Mouse (Mus musculus): ENCODE data around the gene Wapl. TPM values are rescaled to one million over a fixed set of nuclear protein-coding genes. Genes with fewer than 3 reads are reported as not detected.

The Wapl gene
- total RNA-seq, 2 experiments from 2014 or later: 32.8 to 36.0 TPM

DNA sequence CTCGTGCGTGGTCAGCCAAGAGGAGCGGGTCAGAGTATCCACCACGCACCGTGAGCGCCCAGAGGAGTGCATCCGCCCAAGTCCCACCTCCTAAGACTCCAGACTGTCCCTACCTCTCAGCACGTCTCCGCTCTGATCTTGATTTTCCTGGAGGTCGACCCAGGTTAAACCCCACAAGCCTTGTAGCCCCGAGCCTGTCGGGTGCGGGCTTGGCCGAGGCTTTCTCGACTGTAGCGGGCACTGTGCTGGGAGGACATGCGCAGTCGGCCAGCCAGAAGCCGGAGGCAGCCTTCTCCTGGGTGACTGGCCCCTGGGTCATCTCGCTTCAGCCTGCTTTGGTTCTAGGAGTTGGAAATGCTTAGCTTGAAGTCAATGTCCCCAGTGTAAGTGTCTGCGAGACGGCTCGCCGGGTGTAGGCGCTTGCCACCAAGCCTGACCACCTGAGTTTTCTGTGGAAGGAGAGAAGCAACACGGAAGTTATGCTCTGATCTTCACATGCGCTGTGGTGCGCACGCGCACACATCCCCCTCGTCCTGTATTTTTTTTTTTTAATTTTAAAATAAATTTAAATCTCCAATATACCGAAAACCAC, 95.9 kb downstream of the Wapl start:
- intact Hi-C loops (cut with DNase I): loop anchor here (1.0 to 5.0 kb wide), 3 partner anchors 8 to 149 kb away; no protein-coding TSS in a partner anchor
- no peak for DNase-seq (ENCODE audit: low spot score)

DNA sequence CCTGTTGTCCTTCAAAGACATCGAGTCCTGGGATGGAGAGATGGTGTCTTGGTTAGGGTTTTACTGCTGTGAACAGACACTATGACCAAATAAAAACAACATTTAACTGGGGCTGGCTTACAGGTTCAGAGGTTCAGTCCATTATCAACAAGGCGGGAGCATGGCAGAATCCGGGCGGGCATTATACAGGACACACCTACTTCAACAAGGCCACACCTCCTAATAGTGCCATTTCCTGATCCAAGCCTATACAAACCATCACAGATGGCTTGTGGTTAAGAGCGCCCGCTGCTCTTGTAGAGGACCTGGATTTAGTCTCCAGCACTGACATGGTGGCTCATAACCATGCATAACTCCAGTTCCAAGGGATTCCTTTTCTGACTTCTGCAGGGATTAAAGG, 96.7 kb downstream of the Wapl start:
- intact Hi-C loops (cut with DNase I): no loop called here
- DNase-seq (ENCODE audit: low spot score): no peak

DNA sequence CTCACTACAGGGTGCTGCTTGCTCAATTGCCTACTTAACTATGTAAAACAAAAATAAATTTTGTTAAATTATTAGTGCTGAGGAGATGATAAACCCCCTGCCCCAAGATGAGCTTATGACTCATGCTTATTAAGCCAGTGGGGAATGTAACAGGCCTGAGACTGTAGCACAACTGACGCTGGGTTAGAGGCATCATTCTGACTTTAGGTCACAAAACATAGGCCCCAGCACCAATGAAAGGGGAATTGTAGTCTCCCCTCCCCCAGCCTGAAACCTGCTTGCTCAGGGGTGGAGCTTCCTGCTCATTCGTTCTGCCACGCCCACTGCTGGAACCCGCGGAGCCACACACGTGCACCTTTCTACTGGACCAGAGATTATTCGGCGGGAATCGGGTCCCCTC, 97.9 kb downstream of the Wapl start:
- intact Hi-C loops (cut with DNase I): no loop called here

DNA sequence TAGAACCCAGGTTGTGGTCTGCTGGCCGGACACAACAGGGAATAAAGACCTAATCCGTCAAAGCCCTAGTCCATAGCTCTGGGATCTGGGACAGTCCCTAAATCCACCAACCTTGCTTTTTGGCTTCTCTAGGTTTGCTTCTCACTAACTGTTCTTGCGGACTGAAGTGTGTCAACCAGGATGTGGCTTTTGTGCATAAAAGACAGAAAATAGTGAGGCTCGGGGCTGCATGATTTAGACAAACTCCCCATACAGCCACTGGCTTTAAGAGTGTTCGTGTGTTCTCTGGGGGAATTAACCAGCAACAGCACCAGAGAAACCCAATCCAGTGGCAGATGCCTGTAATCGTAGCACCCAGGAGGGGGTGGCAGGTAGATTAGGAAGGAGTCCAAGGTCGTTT, 98.4 kb downstream of the Wapl start:
- intact Hi-C loops (cut with DNase I): no loop called here
- DNase-seq (ENCODE audit: low spot score): no peak

More for the DNA sequence above, 97.9 kb downstream of the Wapl start:
- no peak for DNase-seq (ENCODE audit: low spot score)

DNA sequence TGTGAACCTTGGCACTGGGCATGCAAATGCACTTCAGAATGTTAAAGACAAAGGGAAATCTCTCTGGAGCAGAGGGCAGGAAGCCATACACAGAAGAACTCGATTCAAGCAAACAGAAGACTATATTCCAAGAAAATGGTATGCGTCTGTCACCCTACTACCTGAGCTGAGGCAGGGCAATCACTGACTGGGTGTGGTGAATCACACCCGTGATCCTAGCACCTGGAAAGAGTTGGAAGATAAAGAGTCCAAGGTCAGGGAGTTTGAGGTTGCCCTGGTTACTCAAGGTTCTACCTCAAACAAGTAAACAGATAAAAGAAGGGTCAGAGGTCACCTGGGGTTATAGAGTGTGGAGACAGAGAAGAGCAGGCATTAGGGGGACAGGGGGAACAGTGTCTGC, 100.0 kb downstream of the Wapl start:
- intact Hi-C loops (cut with DNase I): no loop called here
- no peak for DNase-seq (ENCODE audit: low spot score)

DNA sequence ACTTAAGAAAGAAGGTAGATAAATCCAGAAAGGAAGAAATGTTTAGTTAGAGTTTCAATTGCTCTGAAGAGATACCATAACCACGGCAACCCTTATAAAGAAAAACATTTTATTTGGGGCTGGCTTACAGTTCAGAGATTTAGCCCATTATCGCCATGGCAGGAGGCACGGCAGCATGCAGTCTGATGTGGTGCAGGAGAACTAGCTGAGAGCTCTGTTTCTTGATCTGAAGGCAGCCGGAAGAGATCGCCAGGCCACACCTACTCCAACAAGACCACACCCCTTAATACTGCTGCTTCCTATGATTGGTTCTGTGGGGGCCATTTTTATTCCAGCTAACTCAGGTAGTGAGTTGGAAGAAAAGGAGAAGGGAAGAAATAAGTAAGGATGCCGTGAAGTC, 100.5 kb downstream of the Wapl start:
- intact Hi-C loops (cut with DNase I): no loop called here
- no peak for DNase-seq (ENCODE audit: low spot score)

DNA sequence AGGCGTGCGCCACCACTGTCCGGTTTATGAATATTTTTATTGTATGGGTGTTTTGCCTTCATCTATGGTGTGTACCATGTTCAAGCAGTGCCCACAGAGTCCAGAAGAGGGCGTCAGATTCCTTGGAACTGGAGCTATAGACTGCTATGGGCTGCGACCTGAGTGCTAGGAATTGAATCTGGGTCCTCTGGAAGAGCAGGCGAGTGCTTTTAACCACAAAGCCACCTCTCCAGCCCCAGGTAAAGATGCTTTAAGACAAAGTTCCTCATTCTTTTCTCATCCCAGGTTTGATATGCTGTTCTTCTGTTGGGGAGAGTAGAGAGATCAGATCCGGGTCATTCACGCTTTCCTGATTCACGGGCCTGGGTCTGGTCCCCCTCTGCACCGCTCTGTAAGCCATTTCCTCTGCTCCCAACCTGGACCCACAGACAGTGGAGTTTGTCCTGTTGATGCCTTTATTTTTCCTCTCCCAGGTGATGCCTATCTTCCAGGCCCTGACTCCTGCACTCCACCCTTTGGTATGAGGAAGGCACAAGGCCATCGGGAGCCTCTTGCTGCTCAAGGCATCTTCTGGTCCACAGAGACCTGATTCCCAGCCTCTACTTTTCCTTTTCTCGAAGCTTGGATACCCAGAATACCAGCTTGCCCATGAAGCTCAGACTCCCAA, 103.1 kb downstream of the Wapl start:
- no peak for DNase-seq (ENCODE audit: low spot score)

DNA sequence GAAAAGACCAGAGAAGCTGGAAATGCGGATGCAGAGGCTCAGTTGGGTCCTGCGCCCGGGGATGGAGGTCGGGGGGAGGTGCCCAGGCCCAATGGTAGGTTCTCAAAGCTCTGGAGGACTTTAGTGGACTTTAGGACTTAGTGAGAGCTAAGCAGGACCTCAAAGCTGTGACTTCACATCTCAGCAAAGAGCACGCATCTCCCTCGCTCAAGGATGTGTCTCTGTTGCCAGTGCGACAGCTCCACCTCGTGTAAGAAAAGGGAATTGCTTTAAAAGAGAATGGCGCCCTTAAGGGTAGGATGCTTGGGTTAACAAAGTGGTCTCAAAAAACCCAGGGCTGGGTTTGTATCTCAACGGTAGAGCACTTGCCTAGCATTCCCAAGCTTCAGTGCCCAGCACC, 104.1 kb downstream of the Wapl start:
- no peak for DNase-seq (ENCODE audit: low spot score)
- intact Hi-C loops (cut with DNase I): loop anchor here (1.0 kb wide), 2 partner anchors 9 to 162 kb away; no protein-coding TSS in a partner anchor

More for the DNA sequence above, 103.1 kb downstream of the Wapl start:
- intact Hi-C loops (cut with DNase I): loop anchor here (1.0 kb wide), 1 partner anchor 8 kb away; no protein-coding TSS in a partner anchor

DNA sequence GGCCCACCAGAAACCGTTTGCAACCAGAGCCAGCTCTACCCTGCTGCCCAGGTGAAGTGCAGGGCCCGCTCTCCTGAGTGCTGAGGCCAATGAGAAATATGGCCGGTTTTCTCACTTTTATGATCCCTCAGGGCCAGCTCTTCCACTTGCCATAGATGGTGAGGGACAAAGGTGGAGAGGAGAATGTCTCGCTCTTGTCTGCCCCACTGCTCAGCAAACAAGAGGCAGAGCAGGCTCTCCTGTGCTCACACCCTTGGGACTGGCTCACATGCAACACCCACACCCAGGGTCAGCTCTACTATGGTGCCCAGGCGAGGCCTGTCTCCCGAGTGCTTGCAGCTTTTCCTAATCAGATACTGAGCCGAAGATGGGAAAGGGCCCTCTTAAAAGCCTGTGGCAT, 105.0 kb downstream of the Wapl start:
- no peak for DNase-seq (ENCODE audit: low spot score)
- intact Hi-C loops (cut with DNase I): loop anchor here (1.0 kb wide), 1 partner anchor 162 kb away; no protein-coding TSS in a partner anchor

DNA sequence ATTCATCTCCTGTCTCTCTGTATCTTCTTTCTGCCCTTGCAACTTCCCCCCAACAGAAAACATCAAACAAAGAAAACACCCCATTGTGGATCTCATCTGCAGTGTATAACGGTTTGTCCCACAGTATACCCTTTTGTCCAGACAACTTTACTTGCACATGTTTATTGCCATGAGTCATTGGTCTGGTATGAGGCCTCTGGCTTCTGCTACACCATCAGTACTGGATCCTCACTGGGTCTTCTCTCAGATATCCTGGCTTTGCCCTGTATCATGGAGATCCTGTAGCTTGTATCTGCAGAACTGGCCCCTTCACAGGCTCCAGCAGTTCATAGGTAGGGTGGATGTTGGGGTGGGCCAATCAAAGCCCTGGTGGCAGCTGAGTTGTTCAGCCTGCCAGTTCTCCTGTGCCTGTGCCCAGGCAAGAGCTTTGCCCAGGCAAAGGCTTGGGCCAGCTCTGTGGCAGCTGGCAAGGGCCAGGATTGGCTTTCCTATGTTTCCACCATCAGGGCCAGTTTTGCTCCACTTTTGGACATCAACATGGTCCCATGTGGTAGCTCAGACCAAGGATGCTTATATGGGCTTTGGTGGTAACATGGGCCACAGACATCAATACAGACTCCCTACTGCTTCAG, 119.8 kb downstream of the Wapl start:
- intact Hi-C loops (cut with DNase I): no loop called here
- DNase-seq (ENCODE audit: low spot score): no peak

Other genes with a start within 250 kb of the Wapl start
- gene Bmpr1a, start 170.6 kb upstream of the Wapl start, total RNA-seq (2021): 10 to 100 TPM; 71.8 to 77.5 TPM
- gene 9230112D13Rik, start 151.1 kb upstream of the Wapl start, total RNA-seq (2021): not detected
- gene Ldb3, start 85.2 kb upstream of the Wapl start, total RNA-seq (2021): 1,000 to 10,000 TPM; 1,007 to 1,096 TPM
- 1 to 10 TPM; 2.6 to 2.9 TPM for gene Opn4, start 73.8 kb upstream of the Wapl start, total RNA-seq (2021)
- not detected for gene Grid1, start 146.2 kb downstream of the Wapl start, total RNA-seq (2021)